Mouse (Mus musculus): ENCODE results near the gene Gm20388. TPM values are rescaled to one million over a fixed set of nuclear protein-coding genes. Genes with fewer than 3 reads are reported as not detected.

Gm20388 gene
- total and polyA plus RNA-seq, 2 experiments from 2014 or later = 17.3 TPM; not detected in 1

GRCm38 (mm10) chr8:121293418-121293817 is 1382.8 kb downstream of the Gm20388 start:
- WGBS = 78% methylated on average over 10 of the region's 10 CpGs
- H3K9ac ChIP-seq (replicated peaks; ENCODE audit: low read depth, low read length) = no peak overlapping the region
- H3K4me3 ChIP-seq (ENCODE audit: low read depth, low read length) = no peak overlapping the region
- ATAC-seq (ENCODE audit: insufficient read depth, low read depth) = no peak
- no peaks in the 10 kb centered on the region for H3K9me3 ChIP-seq (replicated peaks; ENCODE audit: control insufficient read depth, low read length)
- H3K36me3 ChIP-seq (replicated peaks; ENCODE audit: control insufficient read depth, insufficient read depth, low read length) = no peaks in the 10 kb centered on the region
- no peak for TF ChIP-seq EP300 (IDR thresholded peaks at IDR 0.05; ENCODE audit: low read depth)
- TF ChIP-seq CTCF (IDR thresholded peaks at IDR 0.05; ENCODE audit: low read depth) = no peak
- H3K4me1 ChIP-seq (ENCODE audit: control insufficient read depth, insufficient read depth) = no peaks in the 10 kb centered on the region; the same call in 1 of the 2 replicates
- no peak for DNase-seq (ENCODE audit: low spot score)
- no peak overlapping the region for H3K27ac ChIP-seq (ENCODE audit: low read depth)
- no peaks in the 10 kb centered on the region for H3K27me3 ChIP-seq (ENCODE audit: control insufficient read depth, insufficient read depth, low read length)
- H3K4me2 ChIP-seq (ENCODE audit: low read depth, low read length) = no peak overlapping the region

GRCm38 (mm10) chr8:121294234-121295108 is 1383.8 kb downstream of the Gm20388 start:
- Histone ChIP-seq H3K4me2 (ENCODE audit: low read depth, low read length) (no peak overlapping the region), H3K27ac (ENCODE audit: low read depth) (no peak overlapping the region), H3K9me3 (replicated peaks; ENCODE audit: control insufficient read depth, low read length) (no peaks in the 10 kb centered on the region), H3K27me3 (ENCODE audit: control insufficient read depth, insufficient read depth, low read length) (no peaks in the 10 kb centered on the region), H3K4me1 (ENCODE audit: control insufficient read depth, insufficient read depth) (no peaks in the 10 kb centered on the region; the same call in 1 of the 2 replicates), H3K36me3 (replicated peaks; ENCODE audit: control insufficient read depth, insufficient read depth, low read length) (no peaks in the 10 kb centered on the region), H3K4me3 (ENCODE audit: low read depth, low read length) (no peak overlapping the region), H3K9ac (replicated peaks; ENCODE audit: low read depth, low read length) (no peak overlapping the region)
- WGBS = 40% methylated on average over 28 of the region's 29 CpGs
- ATAC-seq (ENCODE audit: insufficient read depth, low read depth) (peak; percentile 53; the same call in 1 of the 2 replicates), DNase-seq (ENCODE audit: low spot score) (peak; percentile 43)
- TF ChIP-seq CTCF (IDR thresholded peaks at IDR 0.05; ENCODE audit: low read depth) = no peak
- TF ChIP-seq EP300 (IDR thresholded peaks at IDR 0.05; ENCODE audit: low read depth) = no peak

GRCm38 (mm10) chr8:121296082-121296481 is 1385.4 kb downstream of the Gm20388 start:
- H3K27me3 ChIP-seq (ENCODE audit: control insufficient read depth, insufficient read depth, low read length) = no peaks in the 10 kb centered on the region
- TF ChIP-seq EP300 (IDR thresholded peaks at IDR 0.05; ENCODE audit: low read depth) (no peak), CTCF (IDR thresholded peaks at IDR 0.05; ENCODE audit: low read depth) (no peak)
- no peak overlapping the region for H3K27ac ChIP-seq (ENCODE audit: low read depth)
- H3K36me3 ChIP-seq (replicated peaks; ENCODE audit: control insufficient read depth, insufficient read depth, low read length) = no peaks in the 10 kb centered on the region
- 84% methylated on average over 7 of the region's 7 CpGs for WGBS
- no peak overlapping the region for H3K9ac ChIP-seq (replicated peaks; ENCODE audit: low read depth, low read length)
- H3K4me2 ChIP-seq (ENCODE audit: low read depth, low read length) = no peak overlapping the region
- H3K4me3 ChIP-seq (ENCODE audit: low read depth, low read length) = no peak overlapping the region
- peaks cover 3% of the 10 kb centered on the region; the same call in 1 of the 2 replicates for H3K4me1 ChIP-seq (ENCODE audit: control insufficient read depth, insufficient read depth)
- no peaks in the 10 kb centered on the region for H3K9me3 ChIP-seq (replicated peaks; ENCODE audit: control insufficient read depth, low read length)
- DNase-seq (ENCODE audit: low spot score) = no peak
- ATAC-seq (ENCODE audit: insufficient read depth, low read depth) = no peak

GRCm38 (mm10) chr8:121296597-121296996 is 1386.0 kb downstream of the Gm20388 start:
- Histone ChIP-seq H3K27me3 (ENCODE audit: control insufficient read depth, insufficient read depth, low read length) (no peaks in the 10 kb centered on the region), H3K27ac (ENCODE audit: low read depth) (no peak overlapping the region), H3K9me3 (replicated peaks; ENCODE audit: control insufficient read depth, low read length) (no peaks in the 10 kb centered on the region), H3K4me1 (ENCODE audit: control insufficient read depth, insufficient read depth) (peaks cover 6% of the 10 kb centered on the region), H3K36me3 (replicated peaks; ENCODE audit: control insufficient read depth, insufficient read depth, low read length) (no peaks in the 10 kb centered on the region), H3K4me3 (ENCODE audit: low read depth, low read length) (no peak overlapping the region), H3K9ac (replicated peaks; ENCODE audit: low read depth, low read length) (no peak overlapping the region), H3K4me2 (ENCODE audit: low read depth, low read length) (no peak overlapping the region)
- 77% methylated on average over 5 of the region's 5 CpGs for WGBS
- no peak for TF ChIP-seq CTCF (IDR thresholded peaks at IDR 0.05; ENCODE audit: low read depth)
- no peak for TF ChIP-seq EP300 (IDR thresholded peaks at IDR 0.05; ENCODE audit: low read depth)
- DNase-seq (ENCODE audit: low spot score) = no peak
- ATAC-seq (ENCODE audit: insufficient read depth, low read depth) = no peak

GRCm38 (mm10) chr8:121297299-121297698 is 1386.7 kb downstream of the Gm20388 start:
- Histone ChIP-seq H3K4me2 (ENCODE audit: low read depth, low read length) (no peak overlapping the region), H3K4me3 (ENCODE audit: low read depth, low read length) (no peak overlapping the region), H3K4me1 (ENCODE audit: control insufficient read depth, insufficient read depth) (peaks cover 12% of the 10 kb centered on the region), H3K27me3 (ENCODE audit: control insufficient read depth, insufficient read depth, low read length) (no peaks in the 10 kb centered on the region), H3K36me3 (replicated peaks; ENCODE audit: control insufficient read depth, insufficient read depth, low read length) (no peaks in the 10 kb centered on the region), H3K9me3 (replicated peaks; ENCODE audit: control insufficient read depth, low read length) (no peaks in the 10 kb centered on the region), H3K9ac (replicated peaks; ENCODE audit: low read depth, low read length) (no peak overlapping the region), H3K27ac (ENCODE audit: low read depth) (no peak overlapping the region)
- WGBS = 82% methylated on average over 9 of the region's 9 CpGs
- DNase-seq (ENCODE audit: low spot score) (no peak), ATAC-seq (ENCODE audit: insufficient read depth, low read depth) (no peak)
- no peak for TF ChIP-seq CTCF (IDR thresholded peaks at IDR 0.05; ENCODE audit: low read depth)
- no peak for TF ChIP-seq EP300 (IDR thresholded peaks at IDR 0.05; ENCODE audit: low read depth)
